Mouse (Mus musculus) kidney, postnatal 0 days (tissue): ENCODE results near the gene H2-M2. TPM values are rescaled to one million over a fixed set of nuclear protein-coding genes. Genes with fewer than 3 reads are reported as not detected.
"Not testable (repeated sequence)": the region's sequence is repeated elsewhere in the genome, so short reads cannot be mapped to it uniquely, and the experiment has no call there.

Experiments
- ATAC-seq: fragments of 200-750 bp; cut with Nextera tagmentation; replicated peaks from 2 replicates; pipeline ENCODE4 v1.8.0; 2017; ENCODE audit warnings: low read depth, moderate number of reproducible peaks, moderate TSS enrichment, moderate library complexity; ENCODE audit not compliant: low FRiP score
- DNase-seq: peaks from one replicate; pipeline ENCODE4 v3.0.0-alpha.2; 2016; ENCODE audit warnings: low spot score
- H3K27ac ChIP-seq: fragments of 300-500 bp; sonication (generic); 2 replicates; pipeline ENCODE4 v1.5.1; 2014; ENCODE audit warnings: mild to moderate bottlenecking
- H3K27me3 ChIP-seq: fragments of 300-500 bp; sonication (generic); 2 replicates; pipeline ENCODE4 v1.6.1; 2014; ENCODE audit warnings: low read length, mixed read lengths; ENCODE audit not compliant: insufficient read depth
- H3K36me3 ChIP-seq: fragments of 300-500 bp; sonication (generic); 2 replicates; pipeline ENCODE4 v1.6.1; 2014; ENCODE audit warnings: low read length, mixed read lengths; ENCODE audit not compliant: insufficient read depth
- H3K4me1 ChIP-seq: fragments of 300-500 bp; sonication (generic); replicated peaks from 2 replicates; pipeline ENCODE4 v1.6.1; 2014; ENCODE audit warnings: antibody characterized with exemption, low read length, mixed read lengths; ENCODE audit not compliant: insufficient read depth
- H3K4me2 ChIP-seq: fragments of 300-500 bp; sonication (generic); 2 replicates; pipeline ENCODE4 v1.6.1; 2014; ENCODE audit warnings: mild to moderate bottlenecking, low read length, moderate library complexity, mixed read lengths
- H3K4me3 ChIP-seq: fragments of 300-500 bp; sonication (generic); replicated peaks from 2 replicates; pipeline ENCODE4 v1.5.1; 2014; ENCODE audit warnings: low read depth, low read length
- H3K9ac ChIP-seq: fragments of 300-500 bp; sonication (generic); 2 replicates; pipeline ENCODE4 v1.6.1; 2014; ENCODE audit warnings: low read depth, low read length
- H3K9me3 ChIP-seq: fragments of 300-500 bp; sonication (generic); replicated peaks from 2 replicates; pipeline ENCODE4 v1.6.1; 2016; ENCODE audit warnings: low read length, inconsistent platforms, mixed read lengths
- CTCF ChIP-seq: IDR thresholded peaks from 2 replicates; pipeline ENCODE4 v1.5.1; 2016; ENCODE audit warnings: antibody characterized with exemption, low read depth, mild to moderate bottlenecking, moderate library complexity
- WGBS: fragments of 180-500 bp; shearing (Covaris S2); extraction: QIAGEN DNeasy Blood & Tissue Kit; methylation state at CpG from one replicate; pipeline ENCODE4 v1.1.7; 2014; 5-methylcytosine and 5-hydroxymethylcytosine counted together
- polyA plus RNA-seq: library from polyadenylated mRNA; unstranded; fragments of >200 nt; fragmentation: Nextera tagmentation; extraction: Ambion mirVana; gene quantifications from 2 replicates; pipeline ENCODE4 v1.2.1, GENCODE M21; 2015

H2-M2 gene
- not detected in 2 replicates for polyA plus RNA-seq

DNA sequence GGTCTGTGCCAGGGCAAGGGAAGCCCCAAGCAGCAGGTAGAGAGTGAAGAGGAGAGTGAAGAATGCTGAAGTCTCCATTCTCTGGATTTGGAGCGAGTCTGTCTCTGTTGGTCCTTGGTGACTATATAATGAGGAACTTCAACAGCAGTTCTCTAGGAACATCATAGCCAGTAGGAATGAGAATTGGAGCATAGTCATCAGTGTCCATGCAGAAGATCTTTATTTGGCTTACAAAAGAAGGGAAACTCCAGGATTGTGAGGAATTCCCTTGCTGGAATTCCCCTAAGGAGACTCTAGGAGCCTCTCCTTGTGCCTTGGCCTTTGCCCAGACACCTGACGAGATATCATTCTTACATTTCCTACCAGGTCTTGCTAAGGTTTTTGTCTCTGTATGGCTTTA lies at the start of gene H2-M2:
TSS of gene H2-M2 (minus strand) at position 101 of the 400 bp plus-strand sequence.
- no peaks in the 10 kb centered on the region for H3K9me3 ChIP-seq
- no peaks in the 10 kb centered on the region for H3K36me3 ChIP-seq
- H3K4me3 ChIP-seq, result no peak within 1 kb of the TSS
- ATAC-seq (no peak), DNase-seq (no peak)
- no peak within 1 kb of the TSS for H3K9ac ChIP-seq
- no peaks in the 10 kb centered on the region for H3K27me3 ChIP-seq
- no peak within 1 kb of the TSS for H3K4me2 ChIP-seq
- no peaks in the 10 kb centered on the region for H3K4me1 ChIP-seq
- no peak within 1 kb of the TSS for H3K27ac ChIP-seq
- 77% methylated on average over 2 of the region's 2 CpGs for WGBS
- no peak for TF ChIP-seq CTCF

DNA sequence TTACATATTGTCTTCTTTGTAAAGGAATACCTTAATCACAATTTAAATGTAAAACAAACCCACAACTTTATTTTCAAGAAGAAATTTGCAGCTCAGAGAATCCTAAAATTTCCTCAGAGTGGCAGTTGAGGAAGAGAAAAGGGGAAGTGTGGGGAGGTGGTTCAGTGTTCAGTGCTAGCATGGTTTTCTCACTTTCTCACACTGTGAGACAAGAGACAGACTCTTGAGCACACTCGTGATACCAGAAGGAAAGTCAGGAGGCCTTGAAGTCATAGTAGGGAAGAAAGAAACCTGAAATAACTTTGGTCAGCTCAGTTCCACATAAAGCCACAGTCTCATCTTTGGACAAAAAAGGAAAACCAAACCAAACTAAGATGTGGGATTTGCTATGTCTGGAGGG lies 42.1 kb upstream of the H2-M2 start:
- not testable (repeated sequence) for H3K27ac ChIP-seq, H3K4me3 ChIP-seq, H3K27me3 ChIP-seq, H3K4me2 ChIP-seq, H3K9me3 ChIP-seq, ATAC-seq, DNase-seq, H3K36me3 ChIP-seq, H3K4me1 ChIP-seq, H3K9ac ChIP-seq
- 69% methylated on average over 1 of the region's 1 CpGs for WGBS

DNA sequence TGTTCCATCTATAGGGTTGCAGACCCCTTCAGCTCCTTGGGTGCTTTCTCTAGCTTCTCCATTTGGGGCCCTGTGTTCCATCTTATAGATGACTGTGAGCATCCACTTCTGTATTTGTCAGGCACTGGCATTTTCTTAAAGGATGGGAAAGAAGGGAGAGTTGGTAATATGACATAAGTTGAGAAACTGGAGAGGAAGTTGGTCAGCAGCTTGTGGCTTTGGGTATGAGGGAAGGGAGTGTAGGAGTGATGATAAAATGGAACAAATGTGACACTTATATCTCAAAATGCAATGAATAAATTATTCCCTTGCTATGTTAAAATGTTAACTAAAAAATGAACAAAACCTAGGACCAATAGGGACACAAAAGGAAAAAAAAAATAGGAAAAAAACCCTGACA lies 41.3 kb upstream of the H2-M2 start:
- not testable (repeated sequence) for H3K4me3 ChIP-seq, ATAC-seq, H3K9me3 ChIP-seq, H3K27ac ChIP-seq, H3K4me2 ChIP-seq, DNase-seq, H3K4me1 ChIP-seq, H3K36me3 ChIP-seq, H3K27me3 ChIP-seq, H3K9ac ChIP-seq

GRCm38 (mm10) chr17:37507730-37508129 lies 24.4 kb upstream of the H2-M2 start, which contains the start of gene Olfr111:
Gene Olfr111 (plus strand): TSS chr17:37508030.
- no peak within 1 kb of the TSS for H3K9ac ChIP-seq
- no peaks in the 10 kb centered on the region for H3K9me3 ChIP-seq
- no peaks in the 10 kb centered on the region for H3K36me3 ChIP-seq
- H3K4me3 ChIP-seq, result no peak within 1 kb of the TSS
- ATAC-seq (no peak), DNase-seq (no peak)
- no peak for TF ChIP-seq CTCF
- H3K4me2 ChIP-seq, result no peak within 1 kb of the TSS
- no peaks in the 10 kb centered on the region for H3K4me1 ChIP-seq
- 84% methylated on average over 4 of the region's 4 CpGs for WGBS
- no peaks in the 10 kb centered on the region for H3K27me3 ChIP-seq
- no peak within 1 kb of the TSS for H3K27ac ChIP-seq

DNA sequence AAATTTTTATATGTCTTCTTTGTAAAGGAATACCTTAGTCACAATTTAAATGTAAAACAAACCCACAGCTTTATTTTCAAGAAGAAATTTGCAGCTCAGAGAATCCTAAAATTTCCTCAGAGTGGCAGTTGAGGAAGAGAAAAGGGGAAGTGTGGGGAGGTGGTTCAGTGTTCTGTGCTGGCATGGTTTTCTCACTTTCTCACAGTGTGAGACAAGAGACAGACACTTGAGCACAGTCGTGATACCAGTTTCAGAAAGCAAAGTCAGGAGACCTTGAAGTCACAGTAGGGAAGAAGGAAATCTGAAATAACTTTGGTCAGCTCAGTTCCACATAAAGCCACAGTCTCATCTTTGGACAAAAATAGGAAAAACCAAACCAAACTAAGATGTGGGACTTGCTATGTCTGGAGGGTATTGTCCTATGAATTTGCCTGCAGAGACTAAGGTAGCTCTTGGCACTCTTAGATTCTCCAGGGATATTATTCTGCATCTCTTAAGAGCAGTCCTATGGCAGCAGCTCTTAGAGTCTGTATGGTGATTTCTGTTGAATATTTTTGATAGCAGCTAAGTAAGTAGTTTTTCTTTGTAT lies 8.7 kb upstream of the H2-M2 start, which contains the start of gene Olfr110:
TSS of gene Olfr110 (plus strand) at position 539 of the 589 bp plus-strand sequence.
- no peaks in the 10 kb centered on the region for H3K27me3 ChIP-seq
- no peak within 1 kb of the TSS for H3K4me2 ChIP-seq
- no peak within 1 kb of the TSS for H3K27ac ChIP-seq
- no peak for TF ChIP-seq CTCF
- H3K4me1 ChIP-seq, result no peaks in the 10 kb centered on the region
- DNase-seq, result no peak
- no peak within 1 kb of the TSS for H3K4me3 ChIP-seq
- no peaks in the 10 kb centered on the region for H3K36me3 ChIP-seq
- no peaks in the 10 kb centered on the region for H3K9me3 ChIP-seq
- no peak for ATAC-seq
- 58% methylated on average over 1 of the region's 1 CpGs for WGBS
- H3K9ac ChIP-seq, result no peak within 1 kb of the TSS

DNA sequence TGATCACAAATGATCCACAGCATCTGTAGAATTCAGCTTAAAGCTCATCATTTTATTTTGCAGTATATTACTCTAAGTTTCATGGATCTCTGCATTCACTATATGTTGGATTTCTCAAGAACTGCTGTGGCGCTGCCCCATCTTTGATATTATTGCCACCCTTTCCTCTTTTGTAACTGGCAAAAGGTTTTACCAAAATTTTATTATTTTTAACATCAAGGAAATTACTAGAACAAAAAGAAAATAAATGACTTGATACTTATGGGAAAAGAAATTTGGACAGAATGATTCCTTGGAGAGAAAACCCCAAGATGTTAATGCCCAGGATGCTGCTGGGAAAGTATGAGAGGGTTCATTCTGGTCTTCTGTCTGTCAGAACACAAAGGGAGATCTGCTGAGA lies 24.7 kb downstream of the H2-M2 start, which contains the start of gene Olfr109:
TSS of gene Olfr109 (plus strand) at position 301 of the 400 bp plus-strand sequence.
- H3K27ac ChIP-seq, result no peak within 1 kb of the TSS
- H3K4me1 ChIP-seq, result no peaks in the 10 kb centered on the region
- no peak for ATAC-seq
- no peaks in the 10 kb centered on the region for H3K9me3 ChIP-seq
- WGBS, result 89% methylated on average over 1 of the region's 1 CpGs
- no peak within 1 kb of the TSS for H3K9ac ChIP-seq
- no peak within 1 kb of the TSS for H3K4me3 ChIP-seq
- no peaks in the 10 kb centered on the region for H3K36me3 ChIP-seq
- H3K27me3 ChIP-seq, result no peaks in the 10 kb centered on the region
- no peak for TF ChIP-seq CTCF
- DNase-seq, result no peak
- H3K4me2 ChIP-seq, result no peak within 1 kb of the TSS

DNA sequence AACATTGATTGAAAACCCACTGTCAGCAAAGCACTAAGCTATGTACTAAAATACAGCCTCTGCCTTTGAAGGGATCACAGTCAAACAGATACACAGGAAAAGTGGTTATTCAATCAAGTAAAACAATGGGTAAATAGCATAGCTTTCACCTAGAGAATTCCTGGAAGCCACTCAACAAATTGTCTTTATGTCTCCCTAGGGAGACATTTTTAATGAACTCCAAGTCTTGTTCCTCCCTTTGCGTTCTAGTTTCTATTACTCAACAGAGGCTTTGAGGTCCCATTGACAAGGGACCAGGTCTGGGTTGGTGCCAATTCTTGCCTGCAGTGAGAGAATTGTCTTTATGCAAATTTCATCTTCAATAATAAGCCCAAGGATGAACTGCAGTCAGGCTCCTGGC lies 38.2 kb downstream of the H2-M2 start, which contains the start of gene Olfr108:
TSS of gene Olfr108 (plus strand) at position 301 of the 400 bp plus-strand sequence.
- H3K27ac ChIP-seq, result no peak within 1 kb of the TSS
- DNase-seq (no peak), ATAC-seq (no peak)
- H3K4me1 ChIP-seq, result no peaks in the 10 kb centered on the region
- H3K36me3 ChIP-seq, result no peaks in the 10 kb centered on the region
- WGBS, result 75% methylated on average over 1 of the region's 1 CpGs
- H3K9ac ChIP-seq, result no peak within 1 kb of the TSS
- no peak within 1 kb of the TSS for H3K4me2 ChIP-seq
- H3K27me3 ChIP-seq, result no peaks in the 10 kb centered on the region
- TF ChIP-seq CTCF, result no peak
- H3K9me3 ChIP-seq, result no peaks in the 10 kb centered on the region
- no peak within 1 kb of the TSS for H3K4me3 ChIP-seq

Other genes with a start within 250 kb of the H2-M2 start
- gene Olfr97, start 246.2 kb downstream of the H2-M2 start, polyA plus RNA-seq, result not detected in 2 replicates
- gene Olfr98, start 219.8 kb downstream of the H2-M2 start, polyA plus RNA-seq, result not detected in 2 replicates
- gene H2-M3, start 213.3 kb downstream of the H2-M2 start, polyA plus RNA-seq, result 2.3 and 2.8 TPM in 2 replicates
- not detected in 2 replicates for gene Olfr99, start 200.1 kb downstream of the H2-M2 start, polyA plus RNA-seq
- gene Olfr101, start 179.2 kb downstream of the H2-M2 start, polyA plus RNA-seq, result not detected in 2 replicates
- not detected in 2 replicates for gene Olfr102, start 166.5 kb downstream of the H2-M2 start, polyA plus RNA-seq
- not detected in 2 replicates for gene Olfr103, start 143.9 kb downstream of the H2-M2 start, polyA plus RNA-seq
- gene Olfr104-ps, start 124.0 kb downstream of the H2-M2 start, polyA plus RNA-seq, result not detected in 2 replicates
- not detected in 2 replicates for gene Olfr105-ps, start 104.5 kb downstream of the H2-M2 start, polyA plus RNA-seq
- gene Olfr106-ps, start 93.2 kb downstream of the H2-M2 start, polyA plus RNA-seq, result not detected in 2 replicates
- not detected in 2 replicates for gene Olfr107, start 84.3 kb downstream of the H2-M2 start, polyA plus RNA-seq
- gene Olfr108, start 38.1 kb downstream of the H2-M2 start, polyA plus RNA-seq, result not detected in 2 replicates
- gene Olfr109, start 24.6 kb downstream of the H2-M2 start, polyA plus RNA-seq, result not detected in 2 replicates
- not detected in 2 replicates for gene Olfr110, start 8.9 kb upstream of the H2-M2 start, polyA plus RNA-seq
- not detected in 2 replicates for gene Olfr111, start 24.5 kb upstream of the H2-M2 start, polyA plus RNA-seq
- not detected in 2 replicates for gene Olfr112, start 85.9 kb upstream of the H2-M2 start, polyA plus RNA-seq
- gene Olfr113, start 94.1 kb upstream of the H2-M2 start, polyA plus RNA-seq, result not detected in 2 replicates
- gene Olfr114, start 109.2 kb upstream of the H2-M2 start, polyA plus RNA-seq, result not detected in 2 replicates
- not detected in 2 replicates for gene Olfr115, start 143.6 kb upstream of the H2-M2 start, polyA plus RNA-seq
- not detected in 2 replicates for gene Olfr116, start 143.6 kb upstream of the H2-M2 start, polyA plus RNA-seq
- not detected in 2 replicates for gene Olfr117, start 180.2 kb upstream of the H2-M2 start, polyA plus RNA-seq
- gene Olfr118, start 183.4 kb upstream of the H2-M2 start, polyA plus RNA-seq, result not detected in 2 replicates
- gene Olfr119, start 213.0 kb upstream of the H2-M2 start, polyA plus RNA-seq, result not detected in 2 replicates
- not detected in 2 replicates for gene Olfr120, start 238.3 kb upstream of the H2-M2 start, polyA plus RNA-seq